Comparison of ENCODE assay signal across 11 mouse cellular contexts in genomic region chr4:134316390-134316789, GRCm38 (mm10). TPM values are rescaled to one million over a fixed set of nuclear protein-coding genes. Genes with fewer than 3 reads are reported as not detected.
A peak's percentile ranks its signal among the peaks of the same experiment; 100 is the strongest.
DNase-seq lines count a peak whose midpoint lies in the region; ATAC-seq and TF ChIP-seq lines count a peak whose summit lies in the region.
"Had no signal": no experiment of that assay in that cellular context is flagged by ENCODE, and none has a peak within 500 bp of the region (broad histone marks: within the 10 kb centered on the region; RNA-seq: fewer than 3 reads in every experiment).

No protein-coding gene starts in this region.

- peaks cover 5% of the 10 kb centered on the region; the same call in 1 of the 2 replicates for H3K4me1 ChIP-seq in kidney, embryonic 16.5 days (ENCODE audit: insufficient read depth, low read length)
- H3K4me1 ChIP-seq: forebrain, embryonic 12.5 days had no signal

- H3K9ac ChIP-seq in kidney, embryonic 16.5 days (replicated peaks; ENCODE audit: low read length), result no peak overlapping the region
- H3K9ac ChIP-seq: forebrain, embryonic 12.5 days had no signal

- no peaks in the 10 kb centered on the region for H3K27me3 ChIP-seq in kidney, embryonic 16.5 days (ENCODE audit: insufficient read depth, low read length)
- H3K27me3 ChIP-seq in myocyte (ENCODE audit: control insufficient read depth, insufficient read depth, insufficient read length), result no peaks in the 10 kb centered on the region

- WGBS in kidney, embryonic 16.5 days, result 53% methylated on average over 16 of the region's 16 CpGs

- H3K36me3 ChIP-seq in kidney, embryonic 16.5 days (ENCODE audit: insufficient read depth, low read length), result no peaks in the 10 kb centered on the region
- H3K36me3 ChIP-seq in myocyte (ENCODE audit: control insufficient read depth, insufficient read depth), result no peaks in the 10 kb centered on the region
- H3K36me3 ChIP-seq: forebrain, embryonic 12.5 days had no signal

- H3ac ChIP-seq in myocyte (ENCODE audit: control insufficient read depth, insufficient read length), result no peak overlapping the region

- no peak overlapping the region for H3K27ac ChIP-seq in kidney, embryonic 16.5 days (ENCODE audit: low read length)
- H3K27ac ChIP-seq: forebrain, embryonic 12.5 days had no signal

- no peak overlapping the region for H3K4me2 ChIP-seq in kidney, embryonic 16.5 days (replicated peaks; ENCODE audit: low read depth, low read length)
- peak overlapping the region; percentile 62 for H3K4me2 ChIP-seq in myocyte (ENCODE audit: low read depth)
- H3K4me2 ChIP-seq: forebrain, embryonic 12.5 days had no signal

- peak; percentile 50 for DNase-seq in kidney, adult 18-20 months
- peak; percentile 89 for DNase-seq in ZHBTc4 (ENCODE audit: low read depth, low spot score)
- DNase-seq in heart, postnatal 14 days, result peak; percentile 34 to 53
- DNase-seq in left cerebral cortex, postnatal 4 days, result no peak
- no peak for DNase-seq in ovary, postnatal 36 days (ENCODE audit: low spot score)
- no peak for DNase-seq in urinary bladder, postnatal 4 days (ENCODE audit: low spot score in 2 of 2)
- DNase-seq: adrenal gland, adult 8-10 months; cerebellum, postnatal 25 days had no signal

- no peak for ATAC-seq in kidney, embryonic 16.5 days (ENCODE audit: low FRiP score, low TSS enrichment)

- intact Hi-C loops in heart, postnatal 14 days (cut with DNase I), result no loop called here
- intact Hi-C loops in left cerebral cortex, postnatal 4 days (cut with DNase I), result no loop called here

- H3K9me3 ChIP-seq in kidney, embryonic 16.5 days (ENCODE audit: low read length), result peaks cover 6% of the 10 kb centered on the region; the same call in 1 of the 2 replicates

- H3K4me3 ChIP-seq in kidney, embryonic 16.5 days (ENCODE audit: low read length), result no peak overlapping the region
- H3K4me3 ChIP-seq in myocyte, result peak overlapping the region; percentile 37
- H3K4me3 ChIP-seq: forebrain, embryonic 12.5 days had no signal

- TF ChIP-seq POLR2A in myocyte (IDR thresholded peaks at IDR 0.05; ENCODE audit: insufficient read length, low read depth), result no peak

- H3K79me2 ChIP-seq in myocyte (ENCODE audit: control insufficient read depth, insufficient read depth), result peaks cover 6% of the 10 kb centered on the region

TF ChIP-seq in myocyte, 11 proteins besides CTCF, POLR2A, EP300 and RAD21:
- no peak for TF ChIP-seq SRF (IDR thresholded peaks at IDR 0.05; ENCODE audit: control insufficient read depth, insufficient read length, low read depth)
- no peak for TF ChIP-seq TCF3 (IDR thresholded peaks at IDR 0.05; ENCODE audit: insufficient read length, low read depth)
- no peak for TF ChIP-seq POLR2AphosphoS2 (IDR thresholded peaks at IDR 0.05; ENCODE audit: insufficient read length, low read depth)
- no peak for TF ChIP-seq TCF12 (IDR thresholded peaks at IDR 0.05; ENCODE audit: insufficient read depth, poor library complexity, severe bottlenecking)
- no peak for TF ChIP-seq E2F4 (IDR thresholded peaks at IDR 0.05; ENCODE audit: insufficient read depth)
- TF ChIP-seq REST (IDR thresholded peaks at IDR 0.05; ENCODE audit: insufficient read depth, insufficient read length), result no peak

RNA-seq across cellular contexts. Expression of gene Trim63, which starts 1.5 kb away (rescaled TPM):
- polyA plus RNA-seq in kidney, embryonic 16.5 days (2015; fragmentation: Nextera tagmentation; extraction: Ambion mirVana), result 3.3 and 4.1 TPM in 2 replicates
- total RNA-seq in heart, postnatal 14 days (2021), result 100 to 1,000 TPM; 193 to 217 TPM
- 29.1 TPM for polyA plus RNA-seq in myocyte (2012; fragmentation: generic; extraction: Trizol)
- total RNA-seq in left cerebral cortex, postnatal 4 days (2021), result under 1 TPM; 0.44 to 0.46 TPM
- total RNA-seq: adrenal gland, adult 8-10 months had no signal

RNA-seq across cellular contexts. Expression of gene Slc30a2, which starts 26.6 kb away (rescaled TPM):
- polyA plus RNA-seq in kidney, embryonic 16.5 days (2015; fragmentation: Nextera tagmentation; extraction: Ambion mirVana), result 0.92 and 1.4 TPM in 2 replicates
- under 1 TPM; 0.68 to 0.96 TPM for total RNA-seq in heart, postnatal 14 days (2021)
- 0.35 TPM for polyA plus RNA-seq in myocyte (2012; fragmentation: generic; extraction: Trizol)
- total RNA-seq in left cerebral cortex, postnatal 4 days (2021), result not detected
- polyA plus RNA-seq: forebrain, embryonic 12.5 days had no signal

RNA-seq across cellular contexts. Expression of gene Pdik1l, which starts 28.7 kb away (rescaled TPM):
- polyA plus RNA-seq in kidney, embryonic 16.5 days (2015; fragmentation: Nextera tagmentation; extraction: Ambion mirVana), result 19.2 and 20.2 TPM in 2 replicates
- total RNA-seq in heart, postnatal 14 days (2021), result 1 to 10 TPM; 6.6 to 8.6 TPM
- polyA plus RNA-seq in myocyte (2012; fragmentation: generic; extraction: Trizol), result 1.6 TPM
- total RNA-seq in left cerebral cortex, postnatal 4 days (2021), result 10 to 100 TPM; 36.9 to 39.7 TPM

Comparison
In these comparisons a context has a peak if more than half of its experiments do, and no peak if none do; other contexts are left out.
1. DNase-seq: peak in kidney, adult 18-20 months (single experiment), ZHBTc4 (single experiment) and heart, postnatal 14 days (2 of 2); none in left cerebral cortex, postnatal 4 days (single experiment), ovary, postnatal 36 days (single experiment) and urinary bladder, postnatal 4 days (0 of 2).
2. RNA of gene Trim63, which starts 1.5 kb away (total RNA-seq): 193 to 217 TPM in heart, postnatal 14 days; 0.44 to 0.46 TPM in left cerebral cortex, postnatal 4 days; every median in the first group is over 100 times any median in the second.